Mouse (Mus musculus): ENCODE results near the gene Tmem235. TPM values are rescaled to one million over a fixed set of nuclear protein-coding genes. Genes with fewer than 3 reads are reported as not detected.
A peak's percentile ranks its signal among the peaks of the same experiment; 100 is the strongest.

Gene Tmem235
- polyA plus RNA-seq, 1 experiment = not detected

GRCm38 (mm10) chr11:117894676-117895075 lies 34.1 kb downstream of the Tmem235 start:
- H3K4me3 ChIP-seq (ENCODE audit: low read depth, low read length) = no peak overlapping the region

DNA sequence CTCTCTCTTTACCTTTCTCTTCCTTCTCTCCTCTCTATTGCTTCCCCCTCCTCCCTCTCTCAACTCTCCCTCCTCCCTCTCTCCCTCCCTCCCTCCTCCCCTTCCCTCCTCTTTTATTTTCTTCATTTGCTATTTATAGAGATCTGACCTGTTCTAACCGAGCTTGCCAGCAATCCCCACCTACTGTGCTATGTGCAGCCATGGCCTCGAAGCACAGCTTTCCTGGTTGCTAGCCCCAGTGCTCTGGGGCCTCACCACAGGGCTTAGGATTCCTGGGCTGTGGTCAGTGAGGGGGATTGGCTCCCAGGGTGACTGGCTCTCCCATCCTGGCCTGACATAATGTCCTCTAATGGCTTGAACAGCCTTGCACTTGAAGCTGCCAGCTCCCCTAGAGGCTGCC lies 36.0 kb downstream of the Tmem235 start:
- Histone ChIP-seq H3K9me3 (replicated peaks; ENCODE audit: control insufficient read depth, insufficient read depth, low read length, poor library complexity, severe bottlenecking) (no peaks in the 10 kb centered on the region), H3K9ac (ENCODE audit: low read depth, poor library complexity, severe bottlenecking) (no peak overlapping the region), H3K27ac (ENCODE audit: insufficient read depth, low read length) (no peak overlapping the region), H3K27me3 (ENCODE audit: control insufficient read depth, insufficient read depth, low read length, poor library complexity, severe bottlenecking) (no peaks in the 10 kb centered on the region), H3K36me3 (ENCODE audit: control insufficient read depth, insufficient read depth, low read length, poor library complexity, severe bottlenecking) (no peaks in the 10 kb centered on the region), H3K4me3 (ENCODE audit: low read depth, low read length) (no peak overlapping the region), H3K4me1 (ENCODE audit: control insufficient read depth, insufficient read depth, low read length) (no peaks in the 10 kb centered on the region)
- TF ChIP-seq EP300 (IDR thresholded peaks at IDR 0.05; ENCODE audit: insufficient read depth, low read depth, low read length) (no peak), CTCF (IDR thresholded peaks at IDR 0.05; ENCODE audit: low read depth, low read length) (no peak), POLR2A (IDR thresholded peaks at IDR 0.05; ENCODE audit: insufficient read depth, low read length) (no peak)

More at GRCm38 (mm10) chr11:117894676-117895075, 34.1 kb downstream of the Tmem235 start:
- H3K27me3 ChIP-seq (ENCODE audit: control insufficient read depth, insufficient read depth, low read length, poor library complexity, severe bottlenecking) = no peaks in the 10 kb centered on the region
- H3K4me1 ChIP-seq (ENCODE audit: control insufficient read depth, insufficient read depth, low read length) = no peaks in the 10 kb centered on the region
- no peaks in the 10 kb centered on the region for H3K9me3 ChIP-seq (replicated peaks; ENCODE audit: control insufficient read depth, insufficient read depth, low read length, poor library complexity, severe bottlenecking)
- no peaks in the 10 kb centered on the region for H3K36me3 ChIP-seq (ENCODE audit: control insufficient read depth, insufficient read depth, low read length, poor library complexity, severe bottlenecking)
- TF ChIP-seq EP300 (IDR thresholded peaks at IDR 0.05; ENCODE audit: insufficient read depth, low read depth, low read length) (no peak), POLR2A (IDR thresholded peaks at IDR 0.05; ENCODE audit: insufficient read depth, low read length) (no peak), CTCF (IDR thresholded peaks at IDR 0.05; ENCODE audit: low read depth, low read length) (no peak)
- H3K27ac ChIP-seq (ENCODE audit: insufficient read depth, low read length) = no peak overlapping the region
- no peak overlapping the region for H3K9ac ChIP-seq (ENCODE audit: low read depth, poor library complexity, severe bottlenecking)

GRCm38 (mm10) chr11:117902282-117902681 lies 41.7 kb downstream of the Tmem235 start:
- Histone ChIP-seq H3K9me3 (replicated peaks; ENCODE audit: control insufficient read depth, insufficient read depth, low read length, poor library complexity, severe bottlenecking) (no peaks in the 10 kb centered on the region), H3K9ac (ENCODE audit: low read depth, poor library complexity, severe bottlenecking) (no peak overlapping the region), H3K4me3 (ENCODE audit: low read depth, low read length) (no peak overlapping the region), H3K4me1 (ENCODE audit: control insufficient read depth, insufficient read depth, low read length) (peaks cover 3% of the 10 kb centered on the region), H3K27ac (ENCODE audit: insufficient read depth, low read length) (no peak overlapping the region), H3K27me3 (ENCODE audit: control insufficient read depth, insufficient read depth, low read length, poor library complexity, severe bottlenecking) (no peaks in the 10 kb centered on the region), H3K36me3 (ENCODE audit: control insufficient read depth, insufficient read depth, low read length, poor library complexity, severe bottlenecking) (no peaks in the 10 kb centered on the region)
- TF ChIP-seq CTCF (IDR thresholded peaks at IDR 0.05; ENCODE audit: low read depth, low read length) = no peak
- TF ChIP-seq EP300 (IDR thresholded peaks at IDR 0.05; ENCODE audit: insufficient read depth, low read depth, low read length) = no peak
- TF ChIP-seq POLR2A (IDR thresholded peaks at IDR 0.05; ENCODE audit: insufficient read depth, low read length) = no peak

GRCm38 (mm10) chr11:117904442-117904841 lies 43.9 kb downstream of the Tmem235 start:
- Histone ChIP-seq H3K9ac (ENCODE audit: low read depth, poor library complexity, severe bottlenecking) (no peak overlapping the region), H3K4me3 (ENCODE audit: low read depth, low read length) (no peak overlapping the region), H3K36me3 (ENCODE audit: control insufficient read depth, insufficient read depth, low read length, poor library complexity, severe bottlenecking) (no peaks in the 10 kb centered on the region), H3K27ac (ENCODE audit: insufficient read depth, low read length) (no peak overlapping the region), H3K27me3 (ENCODE audit: control insufficient read depth, insufficient read depth, low read length, poor library complexity, severe bottlenecking) (no peaks in the 10 kb centered on the region), H3K4me1 (ENCODE audit: control insufficient read depth, insufficient read depth, low read length) (peaks cover 3% of the 10 kb centered on the region), H3K9me3 (replicated peaks; ENCODE audit: control insufficient read depth, insufficient read depth, low read length, poor library complexity, severe bottlenecking) (no peaks in the 10 kb centered on the region)
- TF ChIP-seq CTCF (IDR thresholded peaks at IDR 0.05; ENCODE audit: low read depth, low read length) (no peak), EP300 (IDR thresholded peaks at IDR 0.05; ENCODE audit: insufficient read depth, low read depth, low read length) (no peak), POLR2A (IDR thresholded peaks at IDR 0.05; ENCODE audit: insufficient read depth, low read length) (no peak)

GRCm38 (mm10) chr11:117909337-117909736 lies 48.8 kb downstream of the Tmem235 start:
- no peak for TF ChIP-seq CTCF (IDR thresholded peaks at IDR 0.05; ENCODE audit: low read depth, low read length)
- no peak for TF ChIP-seq EP300 (IDR thresholded peaks at IDR 0.05; ENCODE audit: insufficient read depth, low read depth, low read length)
- TF ChIP-seq POLR2A (IDR thresholded peaks at IDR 0.05; ENCODE audit: insufficient read depth, low read length) = no peak
- no peak overlapping the region for H3K9ac ChIP-seq (ENCODE audit: low read depth, poor library complexity, severe bottlenecking)
- no peaks in the 10 kb centered on the region for H3K27me3 ChIP-seq (ENCODE audit: control insufficient read depth, insufficient read depth, low read length, poor library complexity, severe bottlenecking)
- H3K36me3 ChIP-seq (ENCODE audit: control insufficient read depth, insufficient read depth, low read length, poor library complexity, severe bottlenecking) = no peaks in the 10 kb centered on the region
- H3K4me3 ChIP-seq (ENCODE audit: low read depth, low read length) = no peak overlapping the region
- H3K4me1 ChIP-seq (ENCODE audit: control insufficient read depth, insufficient read depth, low read length) = no peaks in the 10 kb centered on the region
- H3K9me3 ChIP-seq (replicated peaks; ENCODE audit: control insufficient read depth, insufficient read depth, low read length, poor library complexity, severe bottlenecking) = no peaks in the 10 kb centered on the region
- H3K27ac ChIP-seq (ENCODE audit: insufficient read depth, low read length) = no peak overlapping the region

DNA sequence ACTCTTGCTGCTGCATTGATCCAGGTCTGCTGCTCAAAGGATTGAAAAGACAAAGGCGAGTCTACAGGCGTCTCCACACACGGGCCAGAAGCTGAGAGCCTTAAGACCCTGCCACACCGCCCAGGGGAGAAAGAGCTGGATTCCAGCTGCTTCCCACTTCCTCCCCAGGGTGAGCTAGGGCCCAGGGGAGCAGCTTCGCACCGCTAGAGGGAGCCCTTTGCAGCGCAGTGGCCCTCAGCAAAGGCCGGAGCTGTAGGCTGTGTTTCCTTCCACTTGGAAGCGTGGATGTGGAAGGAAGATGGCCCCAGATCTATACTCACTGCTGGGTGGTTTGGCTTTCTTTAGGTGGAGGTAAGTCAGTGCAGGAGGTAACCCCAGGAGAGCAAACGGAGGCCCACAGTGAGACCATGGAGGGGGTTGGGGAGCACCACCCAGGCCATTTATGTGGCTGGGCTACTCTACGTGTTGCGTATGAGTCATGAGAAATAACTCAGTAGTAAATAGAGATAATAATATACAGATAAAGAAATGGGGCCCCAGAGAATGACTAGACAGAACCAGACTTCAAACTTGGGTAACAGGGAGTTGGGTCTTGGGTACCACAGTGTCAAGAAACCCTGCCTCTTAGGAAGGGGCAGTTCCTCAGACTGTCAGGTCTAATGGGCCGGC lies 52.3 kb downstream of the Tmem235 start:
- Histone ChIP-seq H3K4me3 (ENCODE audit: low read depth, low read length) (peak overlapping the region; percentile 15; the same call in 1 of the 2 replicates), H3K4me1 (ENCODE audit: control insufficient read depth, insufficient read depth, low read length) (no peaks in the 10 kb centered on the region), H3K9me3 (replicated peaks; ENCODE audit: control insufficient read depth, insufficient read depth, low read length, poor library complexity, severe bottlenecking) (0 out of 2 replicates have a peak, but pooled peaks cover 3% of the 10 kb centered on the region), H3K27ac (ENCODE audit: insufficient read depth, low read length) (peak overlapping the region; percentile 16; the same call in 1 of the 2 replicates), H3K36me3 (ENCODE audit: control insufficient read depth, insufficient read depth, low read length, poor library complexity, severe bottlenecking) (no peaks in the 10 kb centered on the region), H3K9ac (ENCODE audit: low read depth, poor library complexity, severe bottlenecking) (no peak overlapping the region), H3K27me3 (ENCODE audit: control insufficient read depth, insufficient read depth, low read length, poor library complexity, severe bottlenecking) (no peaks in the 10 kb centered on the region)
- TF ChIP-seq CTCF (IDR thresholded peaks at IDR 0.05; ENCODE audit: low read depth, low read length) (peak; percentile 99), EP300 (IDR thresholded peaks at IDR 0.05; ENCODE audit: insufficient read depth, low read depth, low read length) (peak; percentile 71; the same call in 1 of the 2 replicates), POLR2A (IDR thresholded peaks at IDR 0.05; ENCODE audit: insufficient read depth, low read length) (no peak)

All from ES-Bruce4 (cell line).